Mouse (Mus musculus) C2C12 (cell line): Measurements from ENCODE around the gene Myo9b. TPM values are rescaled to one million over a fixed set of nuclear protein-coding genes. Genes with fewer than 3 reads are reported as not detected.
A peak's percentile ranks its signal among the peaks of the same experiment; 100 is the strongest.

Source experiments
- H3K27me3 ChIP-seq: one replicate; pipeline ENCODE4 v1.6.1; 2011; ENCODE audit not compliant: control insufficient read depth, insufficient read depth, insufficient read length
- H3K36me3 ChIP-seq: one replicate; pipeline ENCODE4 v1.6.1; 2011; ENCODE audit not compliant: control insufficient read depth, insufficient read depth
- H3K4me3 ChIP-seq: one replicate; pipeline ENCODE4 v1.5.1; 2011; ENCODE audit warnings: mild to moderate bottlenecking, control low read depth; ENCODE audit not compliant: poor library complexity, insufficient read depth, severe bottlenecking
- H3K79me2 ChIP-seq: one replicate; pipeline ENCODE4 v1.6.1; 2011; ENCODE audit not compliant: control insufficient read depth, insufficient read depth
- H3K79me3 ChIP-seq: one replicate; pipeline ENCODE4 v1.6.1; 2011; ENCODE audit warnings: low read depth, control low read depth
- H3ac ChIP-seq: one replicate; pipeline ENCODE3; 2011; ENCODE audit warnings: low read depth; ENCODE audit not compliant: control insufficient read depth, insufficient read length
- CEBPB ChIP-seq: IDR thresholded peaks from one replicate; pipeline ENCODE4 v1.6.1; 2011; ENCODE audit warnings: low read depth, mild to moderate bottlenecking, control low read depth, moderate library complexity
- CTCF ChIP-seq: IDR thresholded peaks from one replicate; pipeline ENCODE4 v1.5.1; 2011; ENCODE audit not compliant: control insufficient read depth, insufficient read depth, insufficient read length
- FOSL1 ChIP-seq: IDR thresholded peaks from one replicate; pipeline ENCODE4 v1.8.0; 2011; ENCODE audit warnings: mild to moderate bottlenecking, low read length; ENCODE audit not compliant: poor library complexity, insufficient read depth, severe bottlenecking
- MAX ChIP-seq: IDR thresholded peaks from one replicate; pipeline ENCODE4 v1.6.1; 2011; ENCODE audit warnings: mild to moderate bottlenecking, control low read depth
- MYOD1 ChIP-seq: IDR thresholded peaks from one replicate; pipeline ENCODE4 v1.6.1; 2011; ENCODE audit warnings: low read depth; ENCODE audit not compliant: control insufficient read depth, insufficient read length
- MYOG ChIP-seq: IDR thresholded peaks from one replicate; pipeline ENCODE4 v1.6.1; 2011; ENCODE audit not compliant: control insufficient read depth, insufficient read length; ENCODE audit errors: extremely low read depth
- USF1 ChIP-seq: IDR thresholded peaks from one replicate; pipeline ENCODE4 v1.6.1; 2011; ENCODE audit warnings: low read depth, mild to moderate bottlenecking, control low read depth, moderate library complexity
- polyA plus RNA-seq: library from polyadenylated mRNA; unstranded; fragments of >200 nt; fragmentation: generic; extraction: Trizol; gene quantifications from one replicate; pipeline ENCODE4 v1.2.1, GENCODE M21; 2012; ENCODE audit warnings: missing spikeins

The Myo9b gene
- polyA plus RNA-seq, 1 experiment = 53.6 TPM

- H3K79me2 ChIP-seq = peaks cover 39% of the 10 kb centered on the region
- H3K79me3 ChIP-seq = peaks cover 17% of the 10 kb centered on the region
- H3K4me3 ChIP-seq = no peak overlapping the region
- no peaks in the 10 kb centered on the region for H3K27me3 ChIP-seq
- TF ChIP-seq MAX = no peak
- TF ChIP-seq FOSL1 = no peak
- no peak for TF ChIP-seq CEBPB
- TF ChIP-seq CTCF = no peak
- TF ChIP-seq MYOD1 = no peak
- no peak for TF ChIP-seq MYOG
- TF ChIP-seq USF1 = no peak
- no peak overlapping the region for H3ac ChIP-seq
- H3K36me3 ChIP-seq = peaks cover 32% of the 10 kb centered on the region
Observed at GRCm38 (mm10) chr8:71379008-71379407, 106.5 kb downstream of the Myo9b start.

DNA sequence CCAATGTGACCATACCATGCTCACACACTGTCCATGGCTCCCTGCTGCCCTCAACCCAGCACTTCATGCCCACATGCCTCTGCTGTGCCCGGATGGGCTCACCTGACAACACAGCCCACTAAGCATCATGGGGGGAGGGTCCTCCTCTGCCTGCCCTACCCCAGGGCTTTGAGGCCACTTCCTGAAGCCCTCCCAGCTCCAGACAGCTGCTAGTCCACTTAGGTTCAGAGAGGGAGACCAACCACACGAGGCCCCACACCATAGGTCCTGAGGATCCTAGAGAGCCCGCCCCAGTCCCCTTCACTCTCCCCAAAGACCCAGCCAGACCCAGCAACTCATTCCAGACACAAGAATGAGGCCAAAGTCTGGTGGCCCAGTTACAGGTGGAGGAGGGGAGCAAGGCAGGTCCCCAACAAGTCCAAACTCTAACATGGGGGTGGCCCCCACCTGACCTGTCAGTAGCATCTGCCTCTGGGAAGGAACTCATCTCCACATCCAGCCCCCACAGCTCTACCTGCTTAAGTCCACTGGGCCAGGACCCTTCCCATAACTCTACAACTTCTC is 107.1 kb downstream of the Myo9b start:
- TF ChIP-seq MAX (no peak), CEBPB (no peak), CTCF (no peak), FOSL1 (no peak), MYOG (no peak), MYOD1 (no peak), USF1 (no peak)
- Histone ChIP-seq H3K4me3 (peak overlapping the region; percentile 82), H3K79me3 (peaks cover 17% of the 10 kb centered on the region), H3ac (peak overlapping the region; percentile 86), H3K36me3 (peaks cover 31% of the 10 kb centered on the region), H3K27me3 (no peaks in the 10 kb centered on the region), H3K79me2 (peaks cover 39% of the 10 kb centered on the region)

DNA sequence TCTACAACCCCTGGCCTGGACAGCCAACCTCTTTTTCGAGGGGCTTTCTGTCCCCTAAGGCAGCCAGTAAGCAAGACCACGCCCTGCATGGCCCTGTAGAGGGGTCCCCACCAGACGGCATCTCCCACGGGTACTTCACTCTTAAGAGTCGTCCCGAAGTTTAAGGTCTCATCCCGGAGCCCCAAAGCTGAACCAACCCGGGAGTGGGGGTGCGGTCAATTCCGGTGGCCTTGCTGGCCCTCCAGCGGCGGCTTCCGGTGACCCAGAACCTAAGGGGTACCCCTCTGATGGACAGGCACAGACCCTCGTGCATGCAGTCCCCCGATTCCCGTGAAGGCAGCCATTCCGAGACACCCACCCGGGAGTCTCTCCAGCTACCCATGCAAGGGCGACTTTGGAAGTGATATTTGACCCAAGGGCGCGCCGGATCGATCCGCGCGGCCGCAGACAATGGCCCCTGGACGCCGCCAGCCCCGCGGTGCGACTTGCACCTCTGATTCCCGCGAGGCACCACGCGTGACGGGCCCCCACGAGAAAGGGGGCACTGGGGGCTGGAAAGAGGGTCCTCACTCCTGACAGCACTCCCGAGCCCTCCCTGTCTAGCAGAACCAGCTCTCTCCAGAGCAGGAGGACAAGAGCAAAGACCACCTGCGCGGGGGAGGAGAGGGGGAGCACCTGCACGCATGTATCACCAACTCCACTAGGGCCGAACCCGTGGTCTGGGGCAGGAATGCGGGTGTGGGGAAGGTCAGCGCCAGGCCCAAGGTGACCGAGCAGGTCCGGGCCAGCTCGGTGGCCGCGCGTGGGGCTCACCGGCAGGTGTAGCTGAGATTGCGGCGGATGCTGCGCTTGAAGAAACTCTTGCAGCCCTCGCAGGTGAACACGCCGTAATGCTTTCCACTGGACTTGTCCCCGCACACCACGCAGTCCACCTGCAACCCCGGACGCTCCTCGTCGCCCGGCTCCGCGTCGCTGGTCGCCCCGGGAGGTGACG is 108.0 kb downstream of the Myo9b start:
- no peak for TF ChIP-seq CEBPB
- no peak for TF ChIP-seq FOSL1
- peaks cover 22% of the 10 kb centered on the region for H3K36me3 ChIP-seq
- peak overlapping the region; percentile 86 for H3ac ChIP-seq

GRCm38 (mm10) chr8:71381421-71381970 is 109.0 kb downstream of the Myo9b start, which contains the start of gene Nr2f6:
Gene Nr2f6 (minus strand): TSS chr8:71381960.
- Histone ChIP-seq H3ac (peak within 1 kb of the TSS; percentile 86), H3K4me3 (peak within 1 kb of the TSS; percentile 82), H3K27me3 (no peaks in the 10 kb centered on the region), H3K79me2 (peaks cover 39% of the 10 kb centered on the region), H3K36me3 (peaks cover 19% of the 10 kb centered on the region), H3K79me3 (peaks cover 17% of the 10 kb centered on the region)
- TF ChIP-seq CTCF (no peak), CEBPB (no peak), USF1 (no peak), FOSL1 (no peak), MYOD1 (no peak), MAX (no peak), MYOG (no peak)

More for the DNA sequence above, 108.0 kb downstream of the Myo9b start:
- Histone ChIP-seq H3K4me3 (peak overlapping the region; percentile 82), H3K27me3 (no peaks in the 10 kb centered on the region), H3K79me3 (peaks cover 17% of the 10 kb centered on the region), H3K79me2 (peaks cover 39% of the 10 kb centered on the region)

DNA sequence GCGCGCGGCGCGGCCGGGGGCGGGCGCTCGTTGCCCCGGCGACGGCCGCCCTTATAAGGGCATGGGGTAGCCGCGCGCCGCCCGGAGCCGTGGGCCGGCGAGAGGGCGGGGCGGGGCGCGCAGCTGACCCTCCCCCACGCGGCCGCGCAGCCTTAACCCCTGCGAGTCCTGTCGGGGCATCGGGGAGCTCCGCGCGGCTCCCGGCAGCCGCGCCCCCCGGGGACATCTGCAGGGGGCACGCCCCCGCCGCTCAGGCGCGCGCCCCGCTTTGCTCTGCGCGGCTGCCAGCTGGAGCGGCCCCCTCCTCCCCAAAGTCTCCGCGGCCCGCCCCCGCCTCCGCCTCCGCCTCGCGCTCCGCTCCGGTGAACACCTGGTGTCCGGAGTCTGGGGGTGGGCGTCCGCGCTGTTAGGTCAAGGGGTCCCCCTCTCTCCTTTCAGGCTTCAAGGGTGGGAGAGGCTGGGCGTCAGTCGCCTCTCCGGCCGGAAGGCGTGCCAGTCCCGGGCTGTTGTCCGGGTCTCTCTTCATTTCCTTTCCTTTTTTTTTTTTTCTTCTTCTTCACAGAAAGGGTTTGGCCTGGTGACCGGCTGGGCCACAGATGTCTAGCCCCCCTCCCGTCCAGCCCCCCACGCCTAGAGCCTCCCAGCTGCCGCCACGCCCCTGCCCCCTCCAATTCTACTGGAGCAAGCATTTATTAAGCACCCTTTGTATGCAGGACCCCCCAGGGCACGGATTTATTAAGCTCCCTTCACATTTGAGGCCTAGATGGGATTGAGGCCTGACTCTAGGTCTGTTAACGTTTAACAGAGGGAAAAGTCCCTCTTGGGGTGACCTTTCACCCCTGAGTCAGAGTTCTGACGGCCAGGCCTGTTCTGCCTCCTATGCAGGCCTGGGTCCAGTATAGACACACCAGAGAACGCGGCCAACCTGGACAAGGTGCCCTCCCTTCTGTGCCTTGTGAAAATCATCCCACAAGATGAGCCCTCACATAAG is 109.8 kb downstream of the Myo9b start:
- H3K36me3 ChIP-seq = peaks cover 12% of the 10 kb centered on the region
- TF ChIP-seq USF1 (no peak), MAX (peak; percentile 24)
- H3K4me3 ChIP-seq = peak overlapping the region; percentile 82
- no peaks in the 10 kb centered on the region for H3K27me3 ChIP-seq
- H3K79me2 ChIP-seq = peaks cover 39% of the 10 kb centered on the region
- H3ac ChIP-seq = peak overlapping the region; percentile 67
- peaks cover 17% of the 10 kb centered on the region for H3K79me3 ChIP-seq
